Mouse (Mus musculus): Measurements from ENCODE around the gene Ndn. TPM values are rescaled to one million over a fixed set of nuclear protein-coding genes. Genes with fewer than 3 reads are reported as not detected.

Ndn gene
- polyA plus RNA-seq, 1 experiment = 0.03 TPM

GRCm38 (mm10) chr7:62366730-62367129 lies 20.4 kb downstream of the Ndn start:
- no peaks in the 10 kb centered on the region for H3K27me3 ChIP-seq (ENCODE audit: control insufficient read depth)
- no peaks in the 10 kb centered on the region for H3K36me3 ChIP-seq (ENCODE audit: control insufficient read depth)
- TF ChIP-seq TAL1 (IDR thresholded peaks at IDR 0.05; ENCODE audit: low read length) = no peak
- no peak overlapping the region for H3K4me3 ChIP-seq (replicated peaks)
- peaks cover 2% of the 10 kb centered on the region; the same call in 1 of the 2 replicates for H3K9me3 ChIP-seq (ENCODE audit: control insufficient read depth, low read length)
- H3K4me1 ChIP-seq (ENCODE audit: control insufficient read depth) = no peaks in the 10 kb centered on the region

- Histone ChIP-seq H3K27me3 (ENCODE audit: control insufficient read depth) (peaks cover 14% of the 10 kb centered on the region), H3K4me3 (replicated peaks) (no peak overlapping the region), H3K36me3 (ENCODE audit: control insufficient read depth) (no peaks in the 10 kb centered on the region), H3K9me3 (ENCODE audit: control insufficient read depth, low read length) (peaks cover 31% of the 10 kb centered on the region), H3K4me1 (ENCODE audit: control insufficient read depth) (no peaks in the 10 kb centered on the region)
- TF ChIP-seq TAL1 (IDR thresholded peaks at IDR 0.05; ENCODE audit: low read length) (no peak), GATA1 (IDR thresholded peaks at IDR 0.05; ENCODE audit: low read length) (no peak)
Observed at GRCm38 (mm10) chr7:62375658-62376057, 29.3 kb downstream of the Ndn start.

- no peaks in the 10 kb centered on the region for H3K36me3 ChIP-seq (ENCODE audit: control insufficient read depth)
- no peaks in the 10 kb centered on the region for H3K4me1 ChIP-seq (ENCODE audit: control insufficient read depth)
- TF ChIP-seq GATA1 (IDR thresholded peaks at IDR 0.05; ENCODE audit: low read length) (no peak), TAL1 (IDR thresholded peaks at IDR 0.05; ENCODE audit: low read length) (no peak)
- no peak within 1 kb of the TSS for H3K4me3 ChIP-seq (replicated peaks)
- peaks cover 14% of the 10 kb centered on the region for H3K27me3 ChIP-seq (ENCODE audit: control insufficient read depth)
- H3K9me3 ChIP-seq (ENCODE audit: control insufficient read depth, low read length) = peaks cover 31% of the 10 kb centered on the region
Observed at GRCm38 (mm10) chr7:62376510-62377304, 30.3 kb downstream of the Ndn start, which contains the start of gene Magel2. TSS of gene Magel2 (plus strand) at chr7:62377010.

- Histone ChIP-seq H3K4me3 (replicated peaks) (no peak overlapping the region), H3K9me3 (ENCODE audit: control insufficient read depth, low read length) (peaks cover 31% of the 10 kb centered on the region)
Observed at GRCm38 (mm10) chr7:62377313-62377712, 30.9 kb downstream of the Ndn start.

GRCm38 (mm10) chr7:62378529-62378928 lies 32.2 kb downstream of the Ndn start:
- Histone ChIP-seq H3K9me3 (ENCODE audit: control insufficient read depth, low read length) (peaks cover 31% of the 10 kb centered on the region), H3K4me3 (replicated peaks) (no peak overlapping the region), H3K36me3 (ENCODE audit: control insufficient read depth) (no peaks in the 10 kb centered on the region), H3K4me1 (ENCODE audit: control insufficient read depth) (no peaks in the 10 kb centered on the region), H3K27me3 (ENCODE audit: control insufficient read depth) (peaks cover 14% of the 10 kb centered on the region)
- TF ChIP-seq GATA1 (IDR thresholded peaks at IDR 0.05; ENCODE audit: low read length) = no peak
- no peak for TF ChIP-seq TAL1 (IDR thresholded peaks at IDR 0.05; ENCODE audit: low read length)

More at GRCm38 (mm10) chr7:62377313-62377712, 30.9 kb downstream of the Ndn start:
- H3K27me3 ChIP-seq (ENCODE audit: control insufficient read depth) = peaks cover 14% of the 10 kb centered on the region
- TF ChIP-seq TAL1 (IDR thresholded peaks at IDR 0.05; ENCODE audit: low read length) (no peak), GATA1 (IDR thresholded peaks at IDR 0.05; ENCODE audit: low read length) (no peak)
- H3K36me3 ChIP-seq (ENCODE audit: control insufficient read depth) = no peaks in the 10 kb centered on the region
- no peaks in the 10 kb centered on the region for H3K4me1 ChIP-seq (ENCODE audit: control insufficient read depth)

- H3K4me3 ChIP-seq (replicated peaks) = no peak overlapping the region
- H3K4me1 ChIP-seq (ENCODE audit: control insufficient read depth) = no peaks in the 10 kb centered on the region
- TF ChIP-seq GATA1 (IDR thresholded peaks at IDR 0.05; ENCODE audit: low read length) (no peak), TAL1 (IDR thresholded peaks at IDR 0.05; ENCODE audit: low read length) (no peak)
- peaks cover 5% of the 10 kb centered on the region; the same call in 1 of the 2 replicates for H3K27me3 ChIP-seq (ENCODE audit: control insufficient read depth)
- H3K9me3 ChIP-seq (ENCODE audit: control insufficient read depth, low read length) = peaks cover 25% of the 10 kb centered on the region
- no peaks in the 10 kb centered on the region for H3K36me3 ChIP-seq (ENCODE audit: control insufficient read depth)
Observed at GRCm38 (mm10) chr7:62382391-62382790, 36.0 kb downstream of the Ndn start.

GRCm38 (mm10) chr7:62388291-62388690 lies 41.9 kb downstream of the Ndn start:
- TF ChIP-seq TAL1 (IDR thresholded peaks at IDR 0.05; ENCODE audit: low read length) (no peak), GATA1 (IDR thresholded peaks at IDR 0.05; ENCODE audit: low read length) (no peak)
- Histone ChIP-seq H3K4me3 (replicated peaks) (no peak overlapping the region), H3K27me3 (ENCODE audit: control insufficient read depth) (no peaks in the 10 kb centered on the region), H3K4me1 (ENCODE audit: control insufficient read depth) (no peaks in the 10 kb centered on the region), H3K36me3 (ENCODE audit: control insufficient read depth) (no peaks in the 10 kb centered on the region), H3K9me3 (ENCODE audit: control insufficient read depth, low read length) (no peaks in the 10 kb centered on the region)

GRCm38 (mm10) chr7:62392202-62392601 lies 45.8 kb downstream of the Ndn start:
- H3K4me1 ChIP-seq (ENCODE audit: control insufficient read depth) = no peaks in the 10 kb centered on the region
- TF ChIP-seq TAL1 (IDR thresholded peaks at IDR 0.05; ENCODE audit: low read length) (no peak), GATA1 (IDR thresholded peaks at IDR 0.05; ENCODE audit: low read length) (no peak)
- no peaks in the 10 kb centered on the region for H3K36me3 ChIP-seq (ENCODE audit: control insufficient read depth)
- no peaks in the 10 kb centered on the region for H3K9me3 ChIP-seq (ENCODE audit: control insufficient read depth, low read length)
- H3K27me3 ChIP-seq (ENCODE audit: control insufficient read depth) = no peaks in the 10 kb centered on the region
- H3K4me3 ChIP-seq (replicated peaks) = no peak overlapping the region

Other genes starting within 250 kb of the Ndn start
- gene Magel2, start 30.4 kb downstream of the Ndn start, polyA plus RNA-seq (2012) = 0.01 TPM in 1 of 2 replicates, not detected in the other
- gene Mkrn3, start 73.6 kb downstream of the Ndn start, polyA plus RNA-seq (2012) = not detected in 2 replicates
- gene Peg12, start 117.9 kb downstream of the Ndn start, polyA plus RNA-seq (2012) = 0.02 and 0.06 TPM in 2 replicates

All from erythroblast, embryonic 14.5 days (primary cell).